Mouse (Mus musculus): Measurements from ENCODE around the gene Fbxo28. TPM values are rescaled to one million over a fixed set of nuclear protein-coding genes. Genes with fewer than 3 reads are reported as not detected.

Fbxo28 gene
- polyA plus RNA-seq, 1 experiment from 2014 or later: 40.9 TPM

Other genes starting within 250 kb of the Fbxo28 start
- gene Srp9, start 216.9 kb downstream of the Fbxo28 start, polyA plus RNA-seq (2014; fragmentation: Nextera tagmentation; extraction: Ambion mirVana): 151 and 155 TPM in 2 replicates
- not detected in 2 replicates for gene Vmn1r1, start 177.1 kb downstream of the Fbxo28 start, polyA plus RNA-seq (2014; fragmentation: Nextera tagmentation; extraction: Ambion mirVana)
- 67.7 and 76.8 TPM in 2 replicates for gene Degs1, start 58.8 kb downstream of the Fbxo28 start, polyA plus RNA-seq (2014; fragmentation: Nextera tagmentation; extraction: Ambion mirVana)
- gene Trp53bp2, start 67.5 kb upstream of the Fbxo28 start, polyA plus RNA-seq (2014; fragmentation: Nextera tagmentation; extraction: Ambion mirVana): 13.9 and 25.5 TPM in 2 replicates
- 57.9 and 68.7 TPM in 2 replicates for gene Capn2, start 176.0 kb upstream of the Fbxo28 start, polyA plus RNA-seq (2014; fragmentation: Nextera tagmentation; extraction: Ambion mirVana)
- gene Capn8, start 223.4 kb upstream of the Fbxo28 start, polyA plus RNA-seq (2014; fragmentation: Nextera tagmentation; extraction: Ambion mirVana): 0.28 TPM in 1 of 2 replicates, not detected in the other

All from midbrain, embryonic 14.5 days (tissue).